Mouse (Mus musculus): ENCODE data around the gene Slc28a3. TPM values are rescaled to one million over a fixed set of nuclear protein-coding genes. Genes with fewer than 3 reads are reported as not detected.

Gene Slc28a3
- polyA plus RNA-seq, 1 experiment, result not detected

- Histone ChIP-seq H3K4me1 (ENCODE audit: control insufficient read depth) (no peaks in the 10 kb centered on the region), H3K36me3 (ENCODE audit: control insufficient read depth) (no peaks in the 10 kb centered on the region), H3K4me3 (replicated peaks) (no peak overlapping the region), H3K27me3 (ENCODE audit: control insufficient read depth) (peaks cover 10% of the 10 kb centered on the region), H3K9me3 (ENCODE audit: control insufficient read depth, low read length) (no peaks in the 10 kb centered on the region)
- TF ChIP-seq GATA1 (IDR thresholded peaks at IDR 0.05; ENCODE audit: low read length), result no peak
- TF ChIP-seq TAL1 (IDR thresholded peaks at IDR 0.05; ENCODE audit: low read length), result no peak
Observed at GRCm38 (mm10) chr13:58629365-58630050, 18.8 kb upstream of the Slc28a3 start.

DNA sequence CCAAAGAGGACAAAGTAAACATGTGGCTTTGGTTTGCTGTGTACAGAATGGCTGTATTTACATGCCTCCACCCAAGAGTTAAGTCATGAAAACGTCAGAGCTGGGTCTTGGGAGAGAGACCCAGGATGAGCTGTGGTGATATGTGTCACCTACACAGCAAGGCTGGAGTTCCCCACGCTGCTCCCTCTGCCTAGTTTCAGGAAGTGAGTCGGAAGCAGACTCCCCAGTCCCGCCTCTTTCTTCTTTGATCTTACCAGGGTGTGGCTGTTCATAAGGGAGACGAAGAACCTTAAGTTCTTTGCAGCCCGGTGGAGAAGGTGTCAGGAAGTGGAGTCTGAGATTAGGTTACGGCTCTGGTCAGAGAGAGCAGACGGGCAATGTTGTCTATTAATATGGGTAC lies 12.0 kb upstream of the Slc28a3 start:
- Histone ChIP-seq H3K4me3 (replicated peaks) (no peak overlapping the region), H3K36me3 (ENCODE audit: control insufficient read depth) (no peaks in the 10 kb centered on the region), H3K27me3 (ENCODE audit: control insufficient read depth) (no peaks in the 10 kb centered on the region), H3K9me3 (ENCODE audit: control insufficient read depth, low read length) (no peaks in the 10 kb centered on the region), H3K4me1 (ENCODE audit: control insufficient read depth) (no peaks in the 10 kb centered on the region)
- no peak for TF ChIP-seq TAL1 (IDR thresholded peaks at IDR 0.05; ENCODE audit: low read length)
- TF ChIP-seq GATA1 (IDR thresholded peaks at IDR 0.05; ENCODE audit: low read length), result no peak

GRCm38 (mm10) chr13:58619301-58619700 lies 8.6 kb upstream of the Slc28a3 start:
- Histone ChIP-seq H3K4me1 (ENCODE audit: control insufficient read depth) (no peaks in the 10 kb centered on the region), H3K27me3 (ENCODE audit: control insufficient read depth) (no peaks in the 10 kb centered on the region), H3K36me3 (ENCODE audit: control insufficient read depth) (no peaks in the 10 kb centered on the region), H3K4me3 (replicated peaks) (no peak overlapping the region), H3K9me3 (ENCODE audit: control insufficient read depth, low read length) (no peaks in the 10 kb centered on the region)
- TF ChIP-seq GATA1 (IDR thresholded peaks at IDR 0.05; ENCODE audit: low read length) (no peak), TAL1 (IDR thresholded peaks at IDR 0.05; ENCODE audit: low read length) (no peak)

DNA sequence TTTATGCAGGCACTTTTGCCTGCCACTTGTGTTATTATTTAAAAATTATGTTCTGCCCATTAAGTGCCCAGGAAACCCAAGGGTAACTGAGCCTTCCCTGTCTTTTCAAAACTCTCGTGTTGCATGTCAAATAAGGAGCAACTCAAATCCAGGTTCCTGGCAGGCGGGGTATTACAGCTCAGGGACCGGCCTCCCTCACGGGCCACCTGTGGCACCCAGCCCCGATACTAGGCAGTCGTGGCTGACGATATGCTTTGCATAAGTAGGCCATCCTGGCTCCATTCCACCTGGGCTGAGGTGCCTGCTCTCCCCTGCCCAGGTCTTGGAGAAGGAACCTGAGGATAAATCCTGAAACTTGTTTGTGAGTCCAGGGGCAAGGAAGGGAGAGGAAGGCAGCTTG lies 618 bp downstream of the Slc28a3 start:
- Histone ChIP-seq H3K4me3 (replicated peaks) (no peak overlapping the region), H3K4me1 (ENCODE audit: control insufficient read depth) (no peaks in the 10 kb centered on the region), H3K36me3 (ENCODE audit: control insufficient read depth) (no peaks in the 10 kb centered on the region), H3K27me3 (ENCODE audit: control insufficient read depth) (peaks cover 10% of the 10 kb centered on the region), H3K9me3 (ENCODE audit: control insufficient read depth, low read length) (no peaks in the 10 kb centered on the region)
- TF ChIP-seq GATA1 (IDR thresholded peaks at IDR 0.05; ENCODE audit: low read length) (no peak), TAL1 (IDR thresholded peaks at IDR 0.05; ENCODE audit: low read length) (no peak)

- Histone ChIP-seq H3K9me3 (ENCODE audit: control insufficient read depth, low read length) (no peaks in the 10 kb centered on the region), H3K4me1 (ENCODE audit: control insufficient read depth) (no peaks in the 10 kb centered on the region), H3K4me3 (replicated peaks) (no peak overlapping the region), H3K27me3 (ENCODE audit: control insufficient read depth) (no peaks in the 10 kb centered on the region), H3K36me3 (ENCODE audit: control insufficient read depth) (no peaks in the 10 kb centered on the region)
- TF ChIP-seq TAL1 (IDR thresholded peaks at IDR 0.05; ENCODE audit: low read length) (no peak), GATA1 (IDR thresholded peaks at IDR 0.05; ENCODE audit: low read length) (no peak)
Observed at GRCm38 (mm10) chr13:58601201-58601855, 9.3 kb downstream of the Slc28a3 start.

DNA sequence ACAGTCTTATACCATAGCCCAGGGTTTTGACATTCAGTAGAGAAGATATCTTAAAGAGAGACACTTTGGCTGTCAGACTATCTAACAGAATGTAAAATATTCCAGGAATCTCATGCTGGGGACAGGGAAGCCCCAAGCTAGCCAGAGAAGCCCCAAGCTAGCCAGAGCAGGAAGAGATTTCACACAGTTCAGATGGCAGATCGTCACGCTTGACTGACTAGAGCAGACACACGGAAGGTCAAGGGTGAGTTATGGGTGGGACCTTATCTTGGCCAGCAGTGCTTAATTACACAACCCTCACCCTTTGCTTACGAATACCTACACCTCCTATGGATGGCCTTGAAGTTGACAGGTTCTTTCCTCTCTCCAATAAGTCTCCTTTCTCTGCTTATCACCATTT lies 12.1 kb downstream of the Slc28a3 start:
- no peaks in the 10 kb centered on the region for H3K27me3 ChIP-seq (ENCODE audit: control insufficient read depth)
- TF ChIP-seq GATA1 (IDR thresholded peaks at IDR 0.05; ENCODE audit: low read length), result no peak
- no peak for TF ChIP-seq TAL1 (IDR thresholded peaks at IDR 0.05; ENCODE audit: low read length)
- no peaks in the 10 kb centered on the region for H3K36me3 ChIP-seq (ENCODE audit: control insufficient read depth)
- H3K4me1 ChIP-seq (ENCODE audit: control insufficient read depth), result no peaks in the 10 kb centered on the region
- H3K9me3 ChIP-seq (ENCODE audit: control insufficient read depth, low read length), result no peaks in the 10 kb centered on the region
- no peak overlapping the region for H3K4me3 ChIP-seq (replicated peaks)

GRCm38 (mm10) chr13:58593129-58593528 lies 17.5 kb downstream of the Slc28a3 start:
- no peaks in the 10 kb centered on the region for H3K36me3 ChIP-seq (ENCODE audit: control insufficient read depth)
- H3K4me1 ChIP-seq (ENCODE audit: control insufficient read depth), result no peaks in the 10 kb centered on the region
- no peak for TF ChIP-seq GATA1 (IDR thresholded peaks at IDR 0.05; ENCODE audit: low read length)
- TF ChIP-seq TAL1 (IDR thresholded peaks at IDR 0.05; ENCODE audit: low read length), result no peak
- no peak overlapping the region for H3K4me3 ChIP-seq (replicated peaks)
- no peaks in the 10 kb centered on the region for H3K9me3 ChIP-seq (ENCODE audit: control insufficient read depth, low read length)
- no peaks in the 10 kb centered on the region for H3K27me3 ChIP-seq (ENCODE audit: control insufficient read depth)

- Histone ChIP-seq H3K4me1 (ENCODE audit: control insufficient read depth) (no peaks in the 10 kb centered on the region), H3K4me3 (replicated peaks) (no peak overlapping the region), H3K36me3 (ENCODE audit: control insufficient read depth) (no peaks in the 10 kb centered on the region), H3K9me3 (ENCODE audit: control insufficient read depth, low read length) (no peaks in the 10 kb centered on the region), H3K27me3 (ENCODE audit: control insufficient read depth) (no peaks in the 10 kb centered on the region)
- TF ChIP-seq TAL1 (IDR thresholded peaks at IDR 0.05; ENCODE audit: low read length), result no peak
Observed at GRCm38 (mm10) chr13:58591912-58592311, 18.8 kb downstream of the Slc28a3 start.

GRCm38 (mm10) chr13:58590630-58591029 lies 20.0 kb downstream of the Slc28a3 start:
- H3K4me3 ChIP-seq (replicated peaks), result no peak overlapping the region
- no peaks in the 10 kb centered on the region for H3K4me1 ChIP-seq (ENCODE audit: control insufficient read depth)
- no peaks in the 10 kb centered on the region for H3K36me3 ChIP-seq (ENCODE audit: control insufficient read depth)
- H3K27me3 ChIP-seq (ENCODE audit: control insufficient read depth), result no peaks in the 10 kb centered on the region
- H3K9me3 ChIP-seq (ENCODE audit: control insufficient read depth, low read length), result 0 out of 2 replicates have a peak, but pooled peaks cover 2% of the 10 kb centered on the region
- no peak for TF ChIP-seq TAL1 (IDR thresholded peaks at IDR 0.05; ENCODE audit: low read length)
- TF ChIP-seq GATA1 (IDR thresholded peaks at IDR 0.05; ENCODE audit: low read length), result no peak

Data from erythroblast, embryonic 14.5 days (primary cell).